Mouse (Mus musculus): ENCODE results near the gene Matk. TPM values are rescaled to one million over a fixed set of nuclear protein-coding genes. Genes with fewer than 3 reads are reported as not detected.

The Matk gene
- polyA plus RNA-seq, 1 experiment from 2014 or later = 48.3 TPM

- Histone ChIP-seq H3K4me2 (no peak overlapping the region), H3K4me1 (peaks cover 24% of the 10 kb centered on the region), H3K4me3 (replicated peaks) (no peak overlapping the region), H3K27ac (replicated peaks) (no peak overlapping the region), H3K36me3 (peaks cover 65% of the 10 kb centered on the region), H3K9me3 (replicated peaks) (no peaks in the 10 kb centered on the region), H3K27me3 (replicated peaks) (no peaks in the 10 kb centered on the region), H3K9ac (replicated peaks) (no peak overlapping the region)
- no peak for ATAC-seq (ENCODE audit: low FRiP score)
- WGBS = 95% methylated on average over 21 of the region's 21 CpGs
Measured at GRCm38 (mm10) chr10:81306837-81307682, 54.3 kb downstream of the Matk start.

DNA sequence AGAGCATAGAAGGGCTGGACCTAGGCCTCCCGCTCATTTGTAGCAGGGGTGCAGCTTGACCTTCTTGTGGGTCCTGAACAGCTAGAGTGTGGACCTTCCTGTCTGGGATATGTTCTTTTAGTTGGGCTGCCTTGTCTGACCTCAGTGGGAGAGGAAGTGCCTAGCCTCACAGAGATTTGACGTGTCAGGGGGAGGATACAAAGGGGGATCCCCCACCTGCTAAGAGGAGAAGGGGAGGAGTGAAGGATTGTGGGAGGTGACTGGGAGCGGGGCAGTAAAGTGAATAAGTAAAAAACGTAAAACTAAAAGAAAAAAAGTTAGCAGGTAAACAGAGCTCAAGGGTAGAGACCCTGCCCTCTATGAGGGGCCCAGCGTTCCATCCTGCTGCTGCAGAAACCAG is 56.8 kb downstream of the Matk start:
- Histone ChIP-seq H3K27ac (replicated peaks) (no peak overlapping the region), H3K4me2 (no peak overlapping the region), H3K9me3 (replicated peaks) (no peaks in the 10 kb centered on the region), H3K4me1 (no peaks in the 10 kb centered on the region), H3K27me3 (replicated peaks) (no peaks in the 10 kb centered on the region), H3K9ac (replicated peaks) (no peak overlapping the region), H3K36me3 (peaks cover 89% of the 10 kb centered on the region), H3K4me3 (replicated peaks) (no peak overlapping the region)
- ATAC-seq (ENCODE audit: low FRiP score) = no peak
- 84% methylated on average over 5 of the region's 5 CpGs for WGBS

Small RNA genes lying within 50 kb of the gene (microRNA-seq; reads per million reads assigned to microRNA genes)
- 11.6 reads per million, percentile 27 among the genes with 10 or more reads in this experiment for gene Mir3057

Other genes with a start within 250 kb of the Matk start
- 22.8 and 24.9 TPM in 2 replicates for gene Gng7, start 238.0 kb upstream of the Matk start, polyA plus RNA-seq (2015; fragmentation: Nextera tagmentation; extraction: Ambion mirVana)
- gene Diras1, start 227.3 kb upstream of the Matk start, polyA plus RNA-seq (2015; fragmentation: Nextera tagmentation; extraction: Ambion mirVana) = 55.3 and 69.4 TPM in 2 replicates
- gene Slc39a3, start 215.5 kb upstream of the Matk start, polyA plus RNA-seq (2015; fragmentation: Nextera tagmentation; extraction: Ambion mirVana) = 43.9 and 47.7 TPM in 2 replicates
- 290 and 298 TPM in 2 replicates for gene Sgta, start 192.8 kb upstream of the Matk start, polyA plus RNA-seq (2015; fragmentation: Nextera tagmentation; extraction: Ambion mirVana)
- gene Thop1, start 182.9 kb upstream of the Matk start, polyA plus RNA-seq (2015; fragmentation: Nextera tagmentation; extraction: Ambion mirVana) = 44.3 and 52.9 TPM in 2 replicates
- 0.38 and 0.56 TPM in 2 replicates for gene Creb3l3, start 154.1 kb upstream of the Matk start, polyA plus RNA-seq (2015; fragmentation: Nextera tagmentation; extraction: Ambion mirVana)
- 227 and 241 TPM in 2 replicates for gene Map2k2, start 147.0 kb upstream of the Matk start, polyA plus RNA-seq (2015; fragmentation: Nextera tagmentation; extraction: Ambion mirVana)
- 14.8 and 21.0 TPM in 2 replicates for gene Zbtb7a, start 117.7 kb upstream of the Matk start, polyA plus RNA-seq (2015; fragmentation: Nextera tagmentation; extraction: Ambion mirVana)
- 52.8 and 57.3 TPM in 2 replicates for gene Pias4, start 85.0 kb upstream of the Matk start, polyA plus RNA-seq (2015; fragmentation: Nextera tagmentation; extraction: Ambion mirVana)
- 493 and 549 TPM in 2 replicates for gene Eef2, start 76.3 kb upstream of the Matk start, polyA plus RNA-seq (2015; fragmentation: Nextera tagmentation; extraction: Ambion mirVana)
- 65.7 and 70.4 TPM in 2 replicates for gene Dapk3, start 69.9 kb upstream of the Matk start, polyA plus RNA-seq (2015; fragmentation: Nextera tagmentation; extraction: Ambion mirVana)
- gene 4930442H23Rik, start 69.1 kb upstream of the Matk start, polyA plus RNA-seq (2015; fragmentation: Nextera tagmentation; extraction: Ambion mirVana) = not detected in 2 replicates
- 0.17 and 0.26 TPM in 2 replicates for gene Nmrk2, start 50.9 kb upstream of the Matk start, polyA plus RNA-seq (2015; fragmentation: Nextera tagmentation; extraction: Ambion mirVana)
- 64.8 and 91.1 TPM in 2 replicates for gene Atcay, start 22.1 kb upstream of the Matk start, polyA plus RNA-seq (2015; fragmentation: Nextera tagmentation; extraction: Ambion mirVana)
- gene Zfr2, start 19.8 kb upstream of the Matk start, polyA plus RNA-seq (2015; fragmentation: Nextera tagmentation; extraction: Ambion mirVana) = 27.1 and 31.9 TPM in 2 replicates
- 155 and 160 TPM in 2 replicates for gene Mrpl54, start 14.0 kb downstream of the Matk start, polyA plus RNA-seq (2015; fragmentation: Nextera tagmentation; extraction: Ambion mirVana)
- gene Apba3, start 14.0 kb downstream of the Matk start, polyA plus RNA-seq (2015; fragmentation: Nextera tagmentation; extraction: Ambion mirVana) = 38.0 and 39.1 TPM in 2 replicates
- 4.1 and 7.9 TPM in 2 replicates for gene Tjp3, start 38.6 kb downstream of the Matk start, polyA plus RNA-seq (2015; fragmentation: Nextera tagmentation; extraction: Ambion mirVana)
- gene Pip5k1c, start 40.0 kb downstream of the Matk start, polyA plus RNA-seq (2015; fragmentation: Nextera tagmentation; extraction: Ambion mirVana) = 116 and 124 TPM in 2 replicates
- 27.8 and 34.0 TPM in 2 replicates for gene Cactin, start 68.2 kb downstream of the Matk start, polyA plus RNA-seq (2015; fragmentation: Nextera tagmentation; extraction: Ambion mirVana)
- gene Tbxa2r, start 75.8 kb downstream of the Matk start, polyA plus RNA-seq (2015; fragmentation: Nextera tagmentation; extraction: Ambion mirVana) = 5.5 and 11.4 TPM in 2 replicates
- gene Gipc3, start 90.3 kb downstream of the Matk start, polyA plus RNA-seq (2015; fragmentation: Nextera tagmentation; extraction: Ambion mirVana) = not detected in 2 replicates
- 31.0 and 48.9 TPM in 2 replicates for gene Hmg20b, start 97.5 kb downstream of the Matk start, polyA plus RNA-seq (2015; fragmentation: Nextera tagmentation; extraction: Ambion mirVana)
- gene Mfsd12, start 104.6 kb downstream of the Matk start, polyA plus RNA-seq (2015; fragmentation: Nextera tagmentation; extraction: Ambion mirVana) = 22.9 and 29.4 TPM in 2 replicates
- 1.3 and 1.5 TPM in 2 replicates for gene 4930404N11Rik, start 112.9 kb downstream of the Matk start, polyA plus RNA-seq (2015; fragmentation: Nextera tagmentation; extraction: Ambion mirVana)
- gene Fzr1, start 125.6 kb downstream of the Matk start, polyA plus RNA-seq (2015; fragmentation: Nextera tagmentation; extraction: Ambion mirVana) = 132 and 146 TPM in 2 replicates
- 101 TPM in 2 replicates for gene Dohh, start 131.5 kb downstream of the Matk start, polyA plus RNA-seq (2015; fragmentation: Nextera tagmentation; extraction: Ambion mirVana)
- 5.7 and 7.2 TPM in 2 replicates for gene Gm48551, start 131.5 kb downstream of the Matk start, polyA plus RNA-seq (2015; fragmentation: Nextera tagmentation; extraction: Ambion mirVana)
- gene Gm48552, start 136.1 kb downstream of the Matk start, polyA plus RNA-seq (2015; fragmentation: Nextera tagmentation; extraction: Ambion mirVana) = 3.4 and 3.6 TPM in 2 replicates
- 2.5 and 9.3 TPM in 2 replicates for gene Smim24, start 140.1 kb downstream of the Matk start, polyA plus RNA-seq (2015; fragmentation: Nextera tagmentation; extraction: Ambion mirVana)
- 35.0 and 35.8 TPM in 2 replicates for gene Nfic, start 202.7 kb downstream of the Matk start, polyA plus RNA-seq (2015; fragmentation: Nextera tagmentation; extraction: Ambion mirVana)
- 54.8 and 62.5 TPM in 2 replicates for gene Celf5, start 229.8 kb downstream of the Matk start, polyA plus RNA-seq (2015; fragmentation: Nextera tagmentation; extraction: Ambion mirVana)
- gene Ncln, start 243.5 kb downstream of the Matk start, polyA plus RNA-seq (2015; fragmentation: Nextera tagmentation; extraction: Ambion mirVana) = 68.5 and 70.3 TPM in 2 replicates
- 0.69 and 2.1 TPM in 2 replicates for gene S1pr4, start 247.2 kb downstream of the Matk start, polyA plus RNA-seq (2015; fragmentation: Nextera tagmentation; extraction: Ambion mirVana)

Data from neural tube, embryonic 15.5 days (tissue).